Mouse (Mus musculus) embryonic fibroblast, embryonic 13.5 days (primary cell): ENCODE measurements around the gene Wbp11. TPM values are rescaled to one million over a fixed set of nuclear protein-coding genes. Genes with fewer than 3 reads are reported as not detected.

Experiments
- H3K27ac ChIP-seq: 2 replicates; pipeline ENCODE4 v1.5.1; 2012; ENCODE audit warnings: low read length, control low read depth, inconsistent platforms; ENCODE audit not compliant: insufficient read depth
- H3K4me1 ChIP-seq: 2 replicates; pipeline ENCODE4 v1.6.1; 2011; ENCODE audit warnings: low read length; ENCODE audit not compliant: control insufficient read depth, insufficient read depth
- H3K4me3 ChIP-seq: 2 replicates; pipeline ENCODE4 v1.5.1; 2011; ENCODE audit warnings: mild to moderate bottlenecking, control low read depth, low read length; ENCODE audit not compliant: insufficient read depth
- CTCF ChIP-seq: IDR thresholded peaks from 2 replicates; pipeline ENCODE4 v1.5.1; 2011; ENCODE audit warnings: mild to moderate bottlenecking, control low read depth, low read length, moderate library complexity, borderline replicate concordance; ENCODE audit not compliant: insufficient read depth
- POLR2A ChIP-seq: IDR thresholded peaks from 2 replicates; pipeline ENCODE4 v1.6.1; 2011; ENCODE audit warnings: low read depth, mild to moderate bottlenecking, control low read depth, low read length, moderate library complexity
- polyA plus RNA-seq: library from polyadenylated mRNA; stranded (reverse); fragments of >200 nt; gene quantifications from 2 replicates; pipeline ENCODE4 v1.2.4, GENCODE M21; 2011; ENCODE audit warnings: low read depth; ENCODE audit not compliant: missing spikeins, insufficient read length

Gene Wbp11
- polyA plus RNA-seq, 1 experiment, result 85.3 TPM

DNA sequence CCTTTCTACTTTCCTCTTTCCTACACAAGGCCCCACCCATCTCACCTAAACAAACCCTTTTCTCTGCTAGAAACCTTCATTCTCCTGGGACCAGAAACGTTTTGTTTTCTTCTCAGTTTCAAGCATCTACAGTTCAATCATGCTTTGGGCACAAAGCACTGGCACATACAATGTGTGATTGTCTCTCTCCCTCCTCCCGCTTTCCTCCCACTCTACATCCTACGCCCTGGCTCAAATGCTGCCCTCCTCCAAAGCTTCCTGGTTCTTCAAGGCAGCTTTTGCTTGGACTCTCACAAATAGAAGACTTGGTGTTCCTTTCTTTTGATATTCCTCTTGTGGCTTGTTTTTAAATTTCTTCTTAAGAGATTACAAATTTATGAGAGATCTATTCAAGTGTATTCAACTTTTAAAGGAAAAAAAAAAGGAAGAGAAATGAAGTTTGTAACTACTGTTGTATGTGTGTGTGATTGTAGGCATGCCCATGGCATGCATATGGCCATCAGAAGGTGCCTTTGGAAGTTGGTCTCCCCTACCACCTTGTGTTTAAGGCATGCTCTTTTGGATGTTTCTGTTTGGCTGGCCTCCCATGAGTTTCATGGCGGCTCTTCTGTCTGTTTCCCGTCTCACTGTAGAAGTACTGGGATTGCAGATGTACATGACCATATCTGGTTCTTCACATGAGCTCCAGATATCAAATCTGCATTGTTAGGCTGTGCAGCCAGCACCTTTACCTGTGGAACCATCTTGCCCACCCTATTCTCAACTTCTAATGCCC is 17.9 kb upstream of the Wbp11 start:
- Histone ChIP-seq H3K4me1 (no peaks in the 10 kb centered on the region), H3K27ac (no peak overlapping the region), H3K4me3 (no peak overlapping the region)
- TF ChIP-seq POLR2A, result no peak

DNA sequence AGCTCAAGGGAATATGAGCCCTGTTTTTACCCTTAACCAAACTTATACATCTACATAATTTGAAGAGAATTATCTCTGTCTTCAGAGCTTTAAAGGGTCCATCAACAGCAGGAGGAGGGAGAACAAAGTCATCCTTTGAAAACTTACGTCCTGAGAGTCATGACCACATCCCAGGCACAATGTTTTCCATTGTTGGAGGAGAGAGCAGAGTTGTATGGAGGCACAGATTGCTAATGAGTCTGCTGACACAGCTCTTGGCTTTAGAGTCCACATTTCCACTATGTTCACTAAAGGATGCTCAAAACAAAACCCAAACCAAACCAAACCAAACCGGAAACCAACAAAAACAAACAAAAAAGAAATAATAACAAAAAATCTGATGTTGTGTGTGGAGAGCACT is 16.9 kb upstream of the Wbp11 start:
- no peak overlapping the region for H3K27ac ChIP-seq
- no peaks in the 10 kb centered on the region for H3K4me1 ChIP-seq
- H3K4me3 ChIP-seq, result no peak overlapping the region
- TF ChIP-seq POLR2A (no peak), CTCF (no peak)

DNA sequence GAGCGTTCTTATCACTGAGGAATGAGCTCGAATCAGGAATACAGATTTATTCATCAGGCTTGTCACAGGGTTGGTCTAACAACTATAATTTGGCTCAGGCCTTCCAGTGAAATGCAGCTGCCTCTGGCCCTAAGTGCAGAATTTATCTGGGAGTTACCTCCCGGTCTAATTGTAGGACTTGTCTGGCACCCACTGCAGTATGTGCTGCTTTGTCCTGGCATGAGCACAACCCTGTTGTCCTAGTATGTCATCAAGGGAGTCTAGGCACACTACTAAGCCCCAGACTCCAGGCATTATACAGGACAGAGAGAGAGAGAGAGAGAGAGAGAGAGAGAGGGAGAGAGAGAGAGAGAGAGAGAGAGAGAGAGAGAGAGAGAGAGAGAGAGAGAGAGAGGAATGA is 9.3 kb upstream of the Wbp11 start:
- Histone ChIP-seq H3K4me1 (no peaks in the 10 kb centered on the region), H3K27ac (no peak overlapping the region), H3K4me3 (no peak overlapping the region)
- no peak for TF ChIP-seq POLR2A
- no peak for TF ChIP-seq CTCF

DNA sequence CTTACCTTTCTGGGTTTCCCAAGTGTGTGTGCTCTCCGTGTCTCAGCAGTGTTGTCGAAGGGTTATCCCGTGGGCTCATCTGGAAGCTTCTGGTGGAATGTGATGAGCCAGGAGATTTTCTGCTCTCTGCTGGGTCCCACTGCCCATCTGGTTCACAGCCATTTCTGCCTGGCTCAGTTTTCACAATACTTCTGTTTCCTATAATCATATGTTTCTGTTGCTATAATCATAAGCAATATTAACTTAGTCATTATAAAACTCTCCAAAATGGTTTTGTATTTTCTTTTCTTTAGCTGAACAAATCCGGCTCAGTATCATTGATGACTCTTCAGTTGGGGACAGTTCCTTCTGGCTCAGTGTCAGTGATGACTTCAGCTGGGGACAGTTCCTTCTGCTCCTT is 7.3 kb upstream of the Wbp11 start, which contains the start of gene Smco3:
Gene Smco3 (minus strand): TSS at position 101 of the 400 bp plus-strand sequence.
- H3K4me1 ChIP-seq, result no peaks in the 10 kb centered on the region
- no peak within 1 kb of the TSS for H3K4me3 ChIP-seq
- H3K27ac ChIP-seq, result no peak within 1 kb of the TSS
- TF ChIP-seq CTCF, result no peak
- no peak for TF ChIP-seq POLR2A

DNA sequence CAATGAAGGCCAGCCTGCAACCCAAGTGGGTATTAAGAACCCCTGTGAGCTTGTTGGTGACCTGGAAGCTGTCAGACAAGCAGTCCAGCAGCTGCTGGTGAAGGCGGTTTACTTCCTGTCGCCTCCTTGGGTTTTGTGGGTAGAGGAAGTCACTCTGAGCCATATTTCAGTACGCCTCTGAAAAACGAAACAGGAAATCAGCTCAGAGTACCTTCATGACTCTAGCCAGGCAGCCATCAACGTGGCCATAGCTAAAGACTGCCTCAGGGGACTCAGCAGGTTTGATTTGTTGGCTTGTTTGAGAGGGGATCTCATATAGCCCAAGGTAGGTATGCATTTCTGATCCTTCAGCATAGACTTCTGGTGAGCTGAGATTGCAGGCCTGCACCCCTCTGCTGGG is 3.7 kb upstream of the Wbp11 start:
- Histone ChIP-seq H3K27ac (no peak overlapping the region), H3K4me1 (no peaks in the 10 kb centered on the region), H3K4me3 (no peak overlapping the region)
- no peak for TF ChIP-seq POLR2A
- no peak for TF ChIP-seq CTCF

DNA sequence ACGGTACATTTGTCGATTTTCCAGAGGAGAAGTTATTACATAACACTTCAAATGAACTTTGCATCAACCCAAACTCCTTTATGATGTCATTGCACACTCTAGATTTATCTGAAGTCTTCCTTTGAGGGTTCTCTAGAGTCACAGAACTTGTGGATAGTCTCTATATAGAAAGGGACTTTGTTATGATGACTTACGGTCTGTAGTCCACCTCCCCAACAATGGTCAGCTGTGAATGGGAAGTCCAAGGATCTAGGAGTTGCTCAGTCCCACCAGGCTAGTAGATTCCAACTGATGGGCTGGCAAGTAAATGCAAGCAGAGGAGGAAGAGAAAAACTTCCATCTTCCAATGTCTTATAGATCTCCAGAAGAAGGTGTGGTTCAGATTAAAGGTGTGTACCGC is 648 bp upstream of the Wbp11 start:
- Histone ChIP-seq H3K27ac (peak overlapping the region; percentile 60; the same call in 1 of the 2 replicates), H3K4me1 (no peaks in the 10 kb centered on the region), H3K4me3 (peak overlapping the region; percentile 78)
- TF ChIP-seq CTCF (no peak), POLR2A (no peak)

DNA sequence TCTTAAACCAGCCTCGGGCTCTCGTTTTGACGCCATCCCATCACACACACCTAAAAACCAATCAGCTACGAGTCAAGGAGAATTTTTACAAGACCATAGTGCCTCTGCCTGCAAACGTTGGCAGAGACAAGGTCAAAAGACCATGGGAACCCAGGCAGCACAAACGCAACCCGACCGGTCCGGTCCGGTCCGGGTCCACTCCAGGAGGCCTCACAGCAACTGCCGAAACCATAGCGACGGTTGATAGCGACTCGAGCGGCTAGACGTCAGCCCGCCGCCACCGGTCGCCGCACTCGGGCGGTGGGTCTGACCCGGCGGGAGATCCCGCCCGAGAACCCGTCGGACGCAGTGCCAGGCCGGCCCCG is 535 bp downstream of the Wbp11 start, which contains the start of gene BC049715:
Gene BC049715 (plus strand): TSS at position 111 of the 365 bp plus-strand sequence.
- Histone ChIP-seq H3K4me3 (peak within 1 kb of the TSS; percentile 88), H3K4me1 (no peaks in the 10 kb centered on the region), H3K27ac (peak within 1 kb of the TSS; percentile 60; the same call in 1 of the 2 replicates)
- no peak for TF ChIP-seq POLR2A
- no peak for TF ChIP-seq CTCF

DNA sequence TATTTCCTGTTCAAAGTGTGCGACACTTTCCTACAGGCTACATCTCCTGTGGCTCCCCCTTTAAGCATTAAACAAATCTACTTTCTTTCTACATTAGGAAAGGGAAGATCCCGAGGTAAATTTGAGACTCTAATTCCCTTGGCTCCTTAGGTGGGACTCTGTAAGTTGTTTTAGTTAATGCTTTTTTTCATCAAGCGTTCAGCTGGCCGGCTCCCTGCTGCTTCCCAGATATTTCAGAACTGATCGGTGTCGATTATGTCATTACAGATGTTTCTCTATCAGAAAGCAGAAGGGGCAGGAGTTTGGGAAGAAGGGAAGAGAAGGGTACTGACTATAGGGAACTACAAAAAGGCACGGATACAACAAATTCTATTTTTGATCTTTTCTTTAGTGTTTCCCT is 917 bp downstream of the Wbp11 start:
- Histone ChIP-seq H3K27ac (no peak overlapping the region), H3K4me1 (no peaks in the 10 kb centered on the region), H3K4me3 (peak overlapping the region; percentile 88)
- TF ChIP-seq POLR2A, result no peak
- TF ChIP-seq CTCF, result no peak

DNA sequence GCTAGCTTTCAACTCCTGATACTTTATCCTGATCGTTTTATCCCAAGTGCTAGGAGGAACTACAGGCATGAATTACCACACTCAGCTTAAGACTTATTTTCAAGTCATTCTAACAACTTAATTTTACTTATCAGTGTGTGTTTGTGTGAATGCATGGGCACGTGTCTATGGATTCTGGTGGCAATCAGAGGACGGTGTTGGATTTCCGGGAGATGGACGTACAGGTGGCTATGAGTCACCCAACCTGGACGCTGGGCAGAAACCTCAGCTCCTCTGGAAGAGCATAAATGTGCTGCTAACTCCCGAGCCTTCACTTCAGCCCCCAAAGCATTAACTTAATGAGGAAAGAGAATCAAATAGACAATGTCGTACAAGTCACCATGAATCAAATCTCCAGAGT is 3.0 kb downstream of the Wbp11 start:
- H3K27ac ChIP-seq, result no peak overlapping the region
- no peaks in the 10 kb centered on the region for H3K4me1 ChIP-seq
- H3K4me3 ChIP-seq, result no peak overlapping the region
- TF ChIP-seq CTCF, result no peak
- TF ChIP-seq POLR2A, result no peak

DNA sequence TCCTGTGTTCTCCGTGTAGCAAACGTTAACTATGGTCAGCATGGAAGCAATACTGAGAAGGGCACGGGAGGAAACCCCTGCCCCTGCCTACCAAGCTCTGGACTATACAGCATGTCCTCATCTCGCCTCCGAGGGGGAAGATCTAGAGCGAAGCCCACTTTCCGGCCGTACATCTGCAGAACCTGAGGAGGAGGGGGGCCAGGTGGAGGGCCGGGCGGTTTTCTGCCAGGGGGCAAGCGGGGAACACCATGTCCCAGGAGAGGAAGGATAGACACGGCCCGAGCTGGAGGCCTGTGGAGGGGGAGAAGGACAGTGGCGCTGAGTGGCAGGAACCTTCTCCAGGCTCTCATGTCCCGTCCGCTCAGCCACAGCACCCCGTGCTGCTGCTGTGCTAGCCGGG is 6.9 kb downstream of the Wbp11 start:
- TF ChIP-seq CTCF (no peak), POLR2A (no peak)
- H3K4me3 ChIP-seq, result no peak overlapping the region
- no peaks in the 10 kb centered on the region for H3K4me1 ChIP-seq
- no peak overlapping the region for H3K27ac ChIP-seq
